Mouse (Mus musculus) lung, postnatal 36 days (tissue): Measurements from ENCODE around the gene Mast1.

ENCODE experiments used
- DNase-seq: peaks from one replicate; pipeline ENCODE4 v3.0.0; 2022; ENCODE audit warnings: mixed read lengths

The Mast1 gene

DNA sequence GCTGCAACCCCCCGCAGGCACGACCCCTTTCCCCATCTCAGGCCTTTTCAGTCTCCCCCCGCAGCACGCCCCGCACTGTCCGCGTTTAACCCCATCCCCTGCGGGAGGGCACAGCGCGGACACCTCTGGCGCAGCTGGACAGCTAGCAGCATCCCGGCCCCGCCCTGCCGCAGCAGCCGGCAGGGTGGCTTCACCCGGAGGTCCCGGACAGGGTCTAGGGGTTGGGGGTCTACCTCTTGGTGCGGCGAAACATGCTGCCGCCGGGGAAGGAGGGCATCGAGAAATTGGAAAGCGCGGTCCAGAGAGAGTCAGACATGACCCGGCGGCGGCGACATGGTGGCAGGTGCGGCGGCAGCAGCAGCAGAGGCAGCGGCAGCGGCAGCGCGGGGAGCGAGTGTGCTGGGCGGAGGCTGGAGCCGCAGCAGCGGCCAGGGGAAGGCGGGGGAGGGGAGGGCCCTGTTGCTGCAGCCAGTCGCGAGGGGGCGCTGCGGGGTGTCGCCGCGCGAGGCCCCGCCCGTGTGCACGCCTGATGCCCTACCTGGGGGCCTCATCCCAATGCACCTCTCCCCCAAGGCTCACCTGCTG lies at the start of gene Mast1:
Mast1 (minus strand) TSS at position 398 of the 585 bp plus-strand sequence.
- DNase-seq: peak; percentile 58

DNA sequence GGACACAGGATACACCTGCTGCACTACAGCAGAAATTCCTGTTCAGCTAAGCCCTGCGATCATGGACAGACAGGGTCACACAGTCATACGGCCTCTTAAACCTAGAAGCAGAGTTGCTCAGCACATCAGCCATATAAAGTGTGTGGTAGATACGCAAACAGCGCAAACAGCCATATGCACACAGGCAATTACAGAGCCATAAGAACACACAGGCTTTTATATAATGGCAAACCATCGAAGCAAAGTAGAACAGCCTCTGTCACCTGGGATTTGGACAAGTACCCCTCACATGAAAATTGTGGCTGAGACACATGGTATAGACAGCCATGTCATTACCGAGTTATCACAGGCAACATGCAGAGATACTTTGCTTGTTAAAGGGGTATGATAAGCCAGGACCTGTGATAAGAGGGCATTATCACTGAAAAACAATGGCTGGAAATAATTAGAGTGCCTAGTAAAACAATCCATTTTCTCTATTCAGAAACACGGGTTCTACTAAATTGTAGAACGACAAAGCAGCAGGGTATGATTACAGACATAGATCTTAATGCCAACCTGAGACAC lies 49.3 kb upstream of the Mast1 start:
- DNase-seq: no peak

DNA sequence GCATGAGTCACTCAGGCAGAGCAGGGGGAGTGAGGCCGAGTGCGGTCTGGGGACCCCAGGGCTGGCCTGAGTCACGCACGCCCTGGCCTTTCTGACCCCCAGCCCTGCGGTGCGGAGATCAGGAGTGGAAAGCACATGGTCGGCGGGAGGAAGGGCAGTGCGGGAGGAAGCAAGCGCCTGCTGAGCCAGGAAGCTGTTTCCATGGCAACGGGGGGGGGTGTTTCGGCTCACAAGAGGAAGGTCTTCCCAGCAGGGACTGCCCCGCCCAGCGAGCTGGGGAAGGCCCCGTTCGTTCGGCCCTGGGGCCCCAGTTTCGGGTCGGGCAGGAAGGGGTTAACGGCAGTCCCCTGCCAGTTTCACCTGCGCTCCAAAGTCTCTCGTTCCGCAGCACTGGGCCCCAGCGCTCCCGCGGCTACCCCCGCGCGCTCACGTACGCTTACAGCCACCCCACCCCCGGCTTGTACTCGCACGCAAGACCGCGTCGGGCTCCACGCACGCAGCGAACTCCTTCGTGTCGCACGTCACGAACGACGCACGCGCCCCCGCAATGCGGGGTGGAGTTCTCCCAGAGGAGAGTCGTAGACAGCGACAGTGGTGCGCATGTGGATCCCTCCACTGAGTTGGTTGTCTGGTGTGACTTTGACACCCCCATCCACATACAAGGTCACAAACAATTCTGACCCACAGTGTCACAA lies 48.7 kb upstream of the Mast1 start:
- peak; percentile 97 for DNase-seq

DNA sequence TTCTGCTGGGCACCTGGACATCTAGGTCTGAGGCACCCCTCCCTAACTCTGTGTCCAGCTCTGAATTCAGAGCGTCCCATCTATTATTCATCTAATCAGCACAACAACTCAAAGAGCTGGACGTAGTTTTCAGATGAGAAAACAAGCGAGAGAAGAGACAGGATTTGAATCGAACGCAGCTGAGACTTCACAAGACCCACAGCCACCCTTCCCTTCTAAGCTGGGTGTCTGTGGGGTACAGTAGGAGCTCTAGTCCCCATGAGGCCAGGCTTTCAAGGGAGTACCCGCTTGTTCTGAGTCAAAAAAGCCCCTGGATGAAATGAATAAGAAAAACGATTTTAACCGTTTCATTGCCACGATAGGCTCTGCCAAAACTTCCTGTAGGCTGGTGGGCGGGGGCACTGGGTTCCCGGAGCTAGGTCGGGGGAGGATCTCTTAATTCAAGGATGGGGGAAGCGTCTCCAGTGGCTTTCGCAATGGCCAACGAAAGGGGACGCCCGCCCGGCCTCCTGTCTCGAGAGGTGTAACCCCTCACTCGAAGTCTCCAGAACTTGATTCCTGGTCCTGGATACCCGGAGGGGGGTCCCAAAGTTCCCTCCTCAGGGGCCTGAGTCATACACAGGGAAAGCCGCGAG lies 48.0 kb upstream of the Mast1 start:
- peak; percentile 63 for DNase-seq

DNA sequence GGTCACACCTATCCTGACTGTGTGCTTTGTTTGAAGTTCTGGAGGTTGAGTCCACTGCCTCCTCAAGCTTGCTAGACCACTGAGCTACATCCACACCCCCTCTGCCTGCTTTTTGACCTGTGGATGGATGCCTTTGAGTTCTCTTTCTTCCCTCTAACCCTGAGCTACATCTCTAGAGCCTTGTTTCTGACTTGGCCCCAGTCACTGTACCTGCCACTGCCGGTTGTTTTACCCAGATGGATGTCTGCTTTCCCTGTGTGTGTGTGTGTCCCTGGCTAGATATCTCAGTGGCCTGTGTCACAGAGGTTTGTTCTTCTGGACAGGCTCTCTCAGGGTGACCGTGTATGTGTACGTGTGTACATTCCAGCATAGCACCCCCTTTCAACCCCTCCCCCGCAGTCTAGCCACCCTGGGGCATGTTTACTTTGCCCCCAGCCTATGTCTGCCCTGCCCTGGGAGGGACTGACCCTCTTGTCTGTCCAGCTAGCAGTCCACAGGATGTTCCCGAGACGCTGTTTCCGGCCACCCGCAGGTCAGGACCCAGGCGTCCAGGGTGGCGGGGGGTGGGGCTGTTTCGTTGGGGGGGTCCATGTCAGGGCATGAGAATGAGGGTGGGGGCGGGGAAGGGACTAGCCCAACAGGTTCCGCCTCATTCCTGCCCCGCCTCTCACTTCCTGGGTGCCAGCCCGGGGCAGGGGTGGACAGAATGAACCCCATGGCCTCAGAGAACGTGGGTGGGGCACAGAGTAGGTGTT lies 47.3 kb upstream of the Mast1 start:
- DNase-seq: peak; percentile 85

DNA sequence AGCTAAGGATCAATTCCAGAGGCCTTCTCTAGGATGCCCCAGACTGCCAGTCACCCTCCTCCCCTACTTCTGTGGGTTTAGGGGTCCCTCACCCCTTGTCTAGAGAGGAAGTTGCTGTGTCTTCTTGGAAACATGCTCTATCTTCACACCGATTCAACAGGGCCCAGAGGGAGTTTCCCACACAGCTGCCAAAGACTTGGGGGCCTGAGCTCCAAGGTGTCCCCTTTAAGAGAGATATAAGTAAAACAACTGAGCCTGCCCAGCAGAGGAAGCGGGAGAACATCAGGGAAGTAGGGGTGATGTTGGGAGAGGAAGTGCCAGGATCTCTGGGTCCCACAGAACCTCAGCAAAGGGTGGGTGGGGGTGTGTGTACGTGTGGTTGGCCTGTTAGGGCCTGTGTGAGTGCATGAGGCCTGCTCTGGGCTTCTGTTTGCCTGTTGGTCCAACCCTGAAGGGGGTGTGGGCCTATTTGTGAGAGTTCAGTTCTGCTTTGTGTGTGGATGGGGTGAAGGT lies 45.4 kb upstream of the Mast1 start:
- peak; percentile 50 for DNase-seq

DNA sequence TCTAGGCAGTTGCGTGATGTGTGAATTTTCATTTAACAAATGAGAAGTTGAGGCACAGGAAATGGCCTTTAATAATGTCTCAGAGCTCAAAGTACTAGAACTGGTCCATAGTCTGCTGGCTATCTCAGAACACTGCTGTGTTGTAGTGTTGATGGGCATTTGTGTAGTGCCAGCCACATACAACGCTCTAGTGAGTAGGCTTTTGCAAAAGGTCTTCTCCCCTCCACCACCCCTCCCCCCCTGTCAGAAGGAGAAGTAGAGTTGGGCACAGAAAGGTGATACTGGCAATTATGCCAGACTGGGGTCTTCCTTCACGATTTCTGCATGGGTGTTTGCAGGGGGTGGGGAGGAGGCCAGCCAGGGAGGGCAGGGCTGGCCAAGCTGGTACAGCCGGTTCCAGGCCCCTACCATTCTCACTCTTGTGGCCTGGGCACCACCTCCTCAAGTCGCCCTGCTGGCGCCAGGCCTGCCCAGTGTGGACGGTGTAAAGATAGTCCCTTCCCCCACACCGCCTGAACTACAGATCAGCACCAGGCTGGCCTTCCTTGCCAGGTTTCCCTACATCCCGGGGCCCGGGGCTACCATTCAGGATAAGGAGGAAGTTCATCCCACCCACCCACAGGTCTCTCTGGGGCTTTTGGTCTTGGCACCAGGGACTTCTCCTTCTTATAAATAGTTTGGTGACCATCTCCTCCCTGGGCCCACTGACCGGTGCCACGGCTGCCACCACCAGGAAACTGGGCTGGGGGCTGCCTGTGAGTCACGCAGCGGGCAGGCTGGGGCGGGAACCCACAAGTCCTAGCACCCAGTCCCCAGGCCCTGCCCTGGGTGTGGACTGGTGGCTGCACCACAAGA lies 44.7 kb upstream of the Mast1 start:
- peak; percentile 84 for DNase-seq

DNA sequence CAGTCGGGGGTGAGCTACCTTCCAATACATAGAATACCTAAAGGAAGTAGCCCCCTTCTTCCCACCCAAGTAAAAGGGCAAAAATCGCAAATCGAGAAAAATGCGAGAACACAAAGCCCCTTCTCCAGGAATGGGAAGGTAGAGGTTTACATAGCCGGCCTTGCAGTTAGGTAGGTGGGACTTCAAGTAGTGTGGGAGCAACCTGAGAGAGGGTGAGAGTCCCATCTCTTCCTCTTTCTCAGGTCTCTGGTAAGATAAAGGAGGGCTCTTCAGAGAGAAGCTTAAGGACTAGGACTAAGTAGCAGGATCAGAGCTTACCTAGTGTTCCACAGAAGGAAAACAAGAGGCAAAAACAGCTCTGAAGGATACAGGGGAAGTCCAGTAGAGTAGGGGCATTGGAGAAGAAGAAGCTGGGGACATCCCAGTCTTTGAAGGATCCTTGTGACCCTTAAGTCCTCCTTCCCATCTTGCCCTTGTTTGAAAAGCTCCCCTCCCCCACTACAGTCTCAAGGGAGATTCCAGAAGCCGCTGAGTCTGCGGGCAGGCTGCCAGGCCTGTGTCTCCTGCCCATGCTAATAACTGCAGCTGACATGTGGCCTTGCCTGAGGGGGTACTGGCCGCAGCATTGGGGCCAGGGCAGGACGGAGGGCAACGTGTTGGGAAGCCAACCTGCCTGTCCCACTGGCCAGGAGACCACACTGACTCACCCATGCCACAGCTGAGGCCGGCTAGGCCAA lies 43.6 kb upstream of the Mast1 start:
- DNase-seq: peak; percentile 95

DNA sequence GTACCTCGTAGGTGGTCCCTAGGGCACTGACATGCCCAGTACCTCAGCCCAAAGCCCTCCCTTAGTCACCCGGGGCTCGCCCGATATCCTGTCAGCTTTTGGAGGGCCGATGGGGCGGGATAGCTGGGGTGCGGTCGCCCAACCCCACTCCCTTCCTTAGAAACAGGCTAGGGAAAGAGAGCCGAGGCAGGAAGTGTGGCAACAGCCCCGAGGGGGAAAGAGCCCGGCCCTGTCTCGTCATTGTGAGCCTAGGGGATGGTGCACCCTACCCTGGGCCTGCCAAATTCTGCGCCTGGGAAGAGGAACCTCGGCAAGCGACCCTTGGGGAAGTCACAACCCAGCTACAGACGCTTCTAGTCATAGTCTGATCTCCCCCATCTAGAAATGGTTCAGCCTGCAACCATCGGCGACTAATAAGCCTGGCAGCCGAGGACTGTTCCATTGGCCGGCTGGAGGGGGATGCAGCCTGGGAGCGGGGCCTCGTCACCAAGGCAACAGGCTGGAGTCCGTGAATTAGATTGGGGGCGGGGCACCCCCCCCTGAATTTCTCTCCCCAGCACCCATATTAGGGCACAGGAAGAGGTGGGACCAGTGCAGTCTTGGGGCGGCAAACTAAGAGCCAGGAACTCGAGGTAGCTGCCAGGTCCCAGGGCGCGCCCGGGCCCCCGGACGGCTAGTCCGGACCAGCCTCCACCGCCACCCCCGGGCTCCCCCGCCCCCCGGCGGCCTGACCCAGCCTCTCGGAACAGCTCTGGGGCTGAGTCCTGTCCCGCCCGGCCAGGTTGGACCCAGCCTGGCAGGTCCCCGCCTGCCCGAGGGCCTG lies 42.7 kb upstream of the Mast1 start:
- DNase-seq: peak; percentile 98

DNA sequence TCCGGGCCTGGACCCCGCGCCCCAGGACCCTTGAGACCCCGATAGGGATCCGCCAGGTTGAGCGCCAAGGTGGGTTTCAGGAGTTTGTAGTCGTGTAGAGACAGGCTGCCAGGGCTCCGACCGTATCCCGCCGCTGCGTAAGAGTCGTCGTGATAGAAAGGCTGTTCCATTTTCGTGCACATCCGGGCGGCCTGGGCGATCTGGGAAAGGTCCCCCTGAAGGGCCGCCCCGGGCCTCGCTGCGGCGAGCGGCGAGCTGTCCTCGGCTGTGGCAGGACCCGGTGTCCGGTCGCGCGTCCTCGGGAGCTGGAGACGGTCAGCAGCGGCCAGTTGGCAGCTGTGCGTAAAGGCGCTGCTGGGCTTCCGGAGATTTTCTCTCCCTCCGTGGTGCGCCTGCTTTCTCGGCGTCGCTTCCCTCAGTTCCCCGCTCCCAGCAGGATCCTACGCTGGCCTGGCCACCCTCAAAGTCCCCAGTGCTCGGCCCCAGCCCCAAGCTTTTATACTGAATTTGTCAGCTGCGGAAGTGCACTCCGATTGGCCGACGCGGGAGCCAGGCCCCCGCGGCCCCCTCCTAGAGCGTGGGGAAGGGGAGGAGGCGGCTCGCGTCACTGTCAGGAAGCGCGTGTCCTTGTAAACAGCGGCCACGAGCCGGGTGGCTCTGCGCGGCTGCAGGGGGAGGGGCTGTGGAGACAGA lies 41.2 kb upstream of the Mast1 start, which contains the start of gene Junb:
Junb (minus strand) TSS at position 471 of the 693 bp plus-strand sequence.
- DNase-seq: peak; percentile 98

DNA sequence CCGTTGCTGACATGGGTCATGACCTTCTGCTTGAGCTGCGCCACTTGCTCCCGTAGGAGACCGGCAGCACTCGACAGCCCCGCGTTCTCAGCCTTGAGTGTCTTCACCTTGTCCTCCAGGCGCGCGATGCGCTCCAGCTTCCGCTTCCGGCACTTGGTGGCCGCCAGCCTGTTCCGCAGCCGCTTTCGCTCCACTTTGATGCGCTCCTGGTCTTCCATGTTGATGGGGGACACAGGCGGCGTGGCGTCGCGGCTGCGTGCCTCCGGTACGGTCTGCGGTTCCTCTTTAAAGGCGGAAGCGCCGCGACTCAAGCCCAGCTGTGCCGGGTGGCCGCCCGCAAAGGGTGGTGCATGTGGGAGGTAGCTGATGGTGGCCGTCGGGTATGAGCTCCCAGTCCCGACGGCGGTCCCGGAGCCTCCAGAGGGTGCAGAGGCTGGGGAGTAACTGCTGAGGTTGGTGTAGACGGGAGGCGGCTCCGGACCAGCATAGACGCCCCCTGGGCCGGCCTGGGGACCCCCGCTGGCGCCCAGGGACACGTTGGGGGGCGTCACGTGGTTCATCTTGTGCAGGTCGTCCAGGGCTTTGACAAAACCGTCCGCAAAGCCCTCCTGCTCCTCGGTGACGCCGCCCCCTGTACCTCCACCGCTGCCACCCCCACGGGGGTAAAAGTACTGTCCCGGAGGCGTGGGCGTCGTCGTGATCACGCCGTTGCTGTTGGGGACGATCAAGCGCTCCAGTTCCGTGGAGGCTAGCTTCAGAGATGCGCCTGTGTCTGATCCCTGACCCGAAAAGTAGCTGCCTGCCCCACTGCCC lies 40.5 kb upstream of the Mast1 start:
- DNase-seq: peak; percentile 82

DNA sequence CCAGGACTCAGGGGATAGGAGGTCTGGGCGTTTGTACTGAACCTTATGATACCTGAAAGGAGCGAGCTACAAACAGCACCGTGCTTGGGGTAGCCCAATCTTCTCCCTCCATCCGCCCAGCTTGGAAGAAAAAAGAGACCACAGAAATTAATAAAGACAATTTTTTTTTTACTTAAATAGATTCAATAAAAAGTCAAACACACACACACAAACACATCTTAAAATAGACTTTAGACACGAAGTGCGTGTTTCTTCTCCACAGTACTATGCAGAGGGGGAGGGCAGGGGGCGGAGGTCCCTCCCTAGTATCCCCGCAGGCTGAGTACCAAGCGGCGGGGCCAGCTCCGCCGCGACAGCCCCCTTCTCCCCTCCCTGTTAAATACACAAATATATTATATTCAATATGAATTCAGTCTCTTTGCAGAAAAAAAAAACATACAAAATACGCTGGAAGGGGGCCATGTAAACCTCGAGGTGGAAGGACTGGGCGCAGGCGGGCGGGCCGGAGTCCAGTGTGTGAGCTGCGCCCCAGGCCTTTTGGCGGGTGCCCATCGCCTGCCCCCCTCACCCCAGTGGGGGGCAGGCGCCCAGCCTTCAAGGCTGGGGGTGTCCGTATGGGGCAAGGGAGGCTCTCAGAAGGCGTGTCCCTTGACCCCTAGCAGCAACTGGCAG lies 39.7 kb upstream of the Mast1 start:
- DNase-seq: no peak

DNA sequence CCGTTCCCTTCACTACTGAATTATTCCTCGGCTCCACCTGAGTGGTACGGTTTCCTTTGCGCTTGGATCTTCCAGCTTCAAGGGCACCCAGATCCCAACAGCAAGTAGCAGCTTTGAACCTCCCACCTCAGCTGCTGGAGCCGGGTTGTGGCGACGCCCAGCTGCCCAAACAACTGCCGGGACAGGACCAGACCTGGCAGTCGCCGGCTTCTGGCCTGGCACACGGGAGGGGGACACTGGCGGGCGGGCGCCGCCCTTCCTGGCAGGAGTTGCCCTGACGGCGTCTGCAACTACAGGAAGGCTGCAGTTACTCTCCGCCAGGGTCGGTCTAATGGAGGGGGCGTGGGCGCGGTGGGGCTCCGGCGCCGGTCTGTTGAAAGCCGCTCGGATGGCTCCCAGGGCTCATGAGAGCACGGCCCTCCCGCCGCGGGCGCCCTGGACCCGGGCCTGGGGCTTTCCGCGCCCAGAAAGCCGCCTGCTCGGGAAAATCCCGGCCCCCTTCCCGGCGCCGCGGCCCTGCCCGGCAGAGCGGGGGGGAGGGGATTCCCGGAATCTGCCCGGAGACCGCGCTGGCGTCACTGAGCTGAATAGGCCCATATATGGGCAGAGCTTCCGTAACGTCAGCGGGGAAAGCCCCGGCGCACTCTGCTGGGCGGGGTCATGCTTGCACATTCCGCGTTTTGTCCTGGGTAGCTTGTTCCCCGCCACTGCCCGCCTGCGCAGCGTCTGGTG lies 39.0 kb upstream of the Mast1 start:
- peak; percentile 98 for DNase-seq

DNA sequence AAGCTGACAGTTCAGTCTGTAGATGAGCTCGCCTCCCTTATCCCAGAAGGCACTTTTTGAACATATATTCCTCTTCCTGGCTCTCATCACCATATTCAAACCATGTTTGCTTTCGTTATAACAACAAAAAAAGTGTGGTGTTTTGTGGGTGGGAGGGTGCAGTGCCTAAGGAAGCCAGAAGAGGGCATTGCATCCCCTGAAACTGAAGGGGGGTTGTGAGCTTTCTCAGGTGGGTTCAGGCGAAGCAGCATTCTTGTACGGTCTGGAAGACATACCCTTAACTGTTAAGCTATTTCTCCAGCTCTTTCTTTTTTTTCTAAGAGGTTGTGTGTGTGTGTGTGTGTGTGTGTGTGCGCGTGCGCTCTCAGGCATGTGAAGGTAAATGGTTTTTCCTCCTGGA lies 38.3 kb upstream of the Mast1 start:
- peak; percentile 84 for DNase-seq

DNA sequence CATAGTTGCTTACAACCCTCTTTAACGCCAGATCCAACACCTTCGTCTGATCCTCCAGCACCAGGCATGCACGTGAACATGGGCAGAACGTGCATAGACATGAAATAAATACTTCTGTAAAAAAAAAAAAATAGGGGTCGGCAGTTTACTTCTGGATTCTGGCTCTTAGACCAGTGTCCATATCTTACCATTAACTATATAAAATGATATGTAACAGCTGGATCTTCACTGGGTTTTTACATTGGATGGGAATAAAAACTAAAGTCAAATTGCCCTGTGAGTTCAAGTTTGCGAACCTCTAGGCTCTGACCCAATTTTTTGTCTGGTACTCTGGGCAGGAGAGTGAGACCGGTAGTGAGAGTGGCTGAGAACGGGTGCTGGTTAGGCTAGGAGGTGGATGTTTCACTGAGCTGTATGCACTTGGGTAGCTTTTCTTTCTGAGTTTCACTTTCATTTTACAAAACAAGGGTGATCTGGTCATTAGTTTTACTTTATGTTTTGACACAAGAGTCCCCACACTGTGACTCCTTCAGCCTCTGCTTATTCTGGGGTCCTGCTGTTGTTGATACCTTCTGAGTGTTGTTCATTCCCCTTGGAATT lies 37.5 kb upstream of the Mast1 start:
- DNase-seq: no peak

DNA sequence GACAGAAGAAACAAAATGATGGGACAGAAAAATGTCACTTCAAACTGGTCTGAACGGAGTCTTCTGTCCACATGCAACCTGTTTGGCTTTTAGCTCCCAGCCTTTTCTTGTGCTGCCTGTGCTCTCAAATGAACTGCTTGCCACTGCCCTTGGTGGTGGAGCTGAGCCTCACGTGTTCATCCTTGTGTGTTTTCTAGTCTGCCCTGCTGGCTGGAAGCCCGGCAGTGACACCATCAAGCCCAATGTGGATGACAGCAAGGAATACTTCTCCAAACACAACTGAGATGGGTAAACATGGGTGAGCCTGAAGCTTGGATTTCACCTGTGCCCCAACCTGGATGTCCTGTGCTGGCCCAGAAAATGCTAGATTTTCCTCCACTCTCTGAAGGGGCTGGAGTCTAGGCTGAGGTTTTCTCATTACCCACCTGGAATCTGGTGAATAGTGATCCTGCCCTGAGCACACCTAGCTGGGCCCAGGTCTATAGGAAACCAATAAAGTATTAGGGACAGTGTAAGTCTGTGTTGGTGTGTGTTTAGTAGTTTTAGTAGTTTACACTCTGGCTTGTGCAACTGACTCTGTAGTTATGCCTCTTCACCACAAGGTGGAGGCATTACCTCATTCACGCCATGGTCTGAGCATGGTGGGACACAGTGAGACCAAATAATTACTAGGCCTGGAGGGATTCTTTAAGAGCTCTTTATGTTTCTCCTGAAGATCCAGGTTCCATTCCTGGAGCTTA lies 36.8 kb upstream of the Mast1 start:
- DNase-seq: peak; percentile 81
